Mouse (Mus musculus): ENCODE measurements around the gene Il12rb1. TPM values are rescaled to one million over a fixed set of nuclear protein-coding genes. Genes with fewer than 3 reads are reported as not detected.

The Il12rb1 gene
- polyA plus RNA-seq, 1 experiment = 0.11 TPM

- TF ChIP-seq POLR2A (IDR thresholded peaks at IDR 0.05; ENCODE audit: borderline replicate concordance, extremely low read depth, insufficient read depth, insufficient read length, poor library complexity, severe bottlenecking) (no peak), CTCF (IDR thresholded peaks at IDR 0.05; ENCODE audit: borderline replicate concordance, extremely low read depth, insufficient read depth, insufficient read length) (no peak)
- no peak for DNase-seq (ENCODE audit: low read depth)
Measured at GRCm38 (mm10) chr8:70791294-70791701, 17.0 kb upstream of the Il12rb1 start.

GRCm38 (mm10) chr8:70791975-70792691 lies 16.1 kb upstream of the Il12rb1 start:
- peak; percentile 99 for DNase-seq (ENCODE audit: low read depth)
- TF ChIP-seq CTCF (IDR thresholded peaks at IDR 0.05; ENCODE audit: borderline replicate concordance, extremely low read depth, insufficient read depth, insufficient read length) (no peak), POLR2A (IDR thresholded peaks at IDR 0.05; ENCODE audit: borderline replicate concordance, extremely low read depth, insufficient read depth, insufficient read length, poor library complexity, severe bottlenecking) (peak; percentile 82)

- TF ChIP-seq CTCF (IDR thresholded peaks at IDR 0.05; ENCODE audit: borderline replicate concordance, extremely low read depth, insufficient read depth, insufficient read length) (no peak), POLR2A (IDR thresholded peaks at IDR 0.05; ENCODE audit: borderline replicate concordance, extremely low read depth, insufficient read depth, insufficient read length, poor library complexity, severe bottlenecking) (no peak)
- no peak for DNase-seq (ENCODE audit: low read depth)
Measured at GRCm38 (mm10) chr8:70792700-70793099, 15.5 kb upstream of the Il12rb1 start.

DNA sequence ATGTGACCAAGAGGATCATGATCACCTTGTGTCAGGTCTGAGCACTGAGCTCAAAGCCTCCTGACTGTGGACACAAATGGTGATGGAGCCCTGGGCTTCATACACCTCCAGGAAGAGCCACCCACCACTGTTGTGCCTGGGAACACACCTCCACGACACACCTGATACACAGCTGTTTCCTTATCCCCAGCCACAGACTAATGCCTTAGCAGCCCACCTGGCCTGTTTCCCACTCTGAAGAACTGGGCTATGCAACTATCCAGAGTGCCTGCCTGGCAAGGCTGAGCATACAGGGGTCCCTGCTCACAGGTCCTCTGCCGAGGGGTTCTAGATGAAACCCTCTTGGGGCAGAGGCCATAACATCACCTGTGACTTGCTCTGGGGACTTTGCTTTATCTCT lies 14.0 kb upstream of the Il12rb1 start:
- DNase-seq (ENCODE audit: low read depth) = no peak
- TF ChIP-seq CTCF (IDR thresholded peaks at IDR 0.05; ENCODE audit: borderline replicate concordance, extremely low read depth, insufficient read depth, insufficient read length) (no peak), POLR2A (IDR thresholded peaks at IDR 0.05; ENCODE audit: borderline replicate concordance, extremely low read depth, insufficient read depth, insufficient read length, poor library complexity, severe bottlenecking) (no peak)

DNA sequence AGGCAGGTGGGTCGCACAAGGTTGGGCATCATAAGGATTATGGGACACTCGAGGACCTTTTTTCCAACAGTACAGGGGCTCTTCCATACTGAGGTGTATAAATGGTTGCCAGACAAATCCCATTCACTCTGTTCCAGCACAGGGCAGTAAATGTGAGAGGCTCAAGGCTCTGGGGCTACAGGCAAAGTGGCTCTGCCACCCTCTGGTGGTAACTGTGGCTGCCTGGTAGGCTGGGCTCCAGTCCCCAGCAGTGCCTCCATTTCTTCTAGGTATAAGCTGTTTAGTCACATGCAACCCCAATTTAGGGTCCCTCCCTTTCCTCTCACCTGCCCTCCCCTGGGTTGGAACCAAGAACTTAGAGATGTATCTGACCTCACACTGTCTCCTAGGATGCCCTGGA lies 12.9 kb upstream of the Il12rb1 start:
- DNase-seq (ENCODE audit: low read depth) = no peak
- TF ChIP-seq POLR2A (IDR thresholded peaks at IDR 0.05; ENCODE audit: borderline replicate concordance, extremely low read depth, insufficient read depth, insufficient read length, poor library complexity, severe bottlenecking) = no peak
- peak; percentile 10; the same call in 1 of the 2 replicates for TF ChIP-seq CTCF (IDR thresholded peaks at IDR 0.05; ENCODE audit: borderline replicate concordance, extremely low read depth, insufficient read depth, insufficient read length)

DNA sequence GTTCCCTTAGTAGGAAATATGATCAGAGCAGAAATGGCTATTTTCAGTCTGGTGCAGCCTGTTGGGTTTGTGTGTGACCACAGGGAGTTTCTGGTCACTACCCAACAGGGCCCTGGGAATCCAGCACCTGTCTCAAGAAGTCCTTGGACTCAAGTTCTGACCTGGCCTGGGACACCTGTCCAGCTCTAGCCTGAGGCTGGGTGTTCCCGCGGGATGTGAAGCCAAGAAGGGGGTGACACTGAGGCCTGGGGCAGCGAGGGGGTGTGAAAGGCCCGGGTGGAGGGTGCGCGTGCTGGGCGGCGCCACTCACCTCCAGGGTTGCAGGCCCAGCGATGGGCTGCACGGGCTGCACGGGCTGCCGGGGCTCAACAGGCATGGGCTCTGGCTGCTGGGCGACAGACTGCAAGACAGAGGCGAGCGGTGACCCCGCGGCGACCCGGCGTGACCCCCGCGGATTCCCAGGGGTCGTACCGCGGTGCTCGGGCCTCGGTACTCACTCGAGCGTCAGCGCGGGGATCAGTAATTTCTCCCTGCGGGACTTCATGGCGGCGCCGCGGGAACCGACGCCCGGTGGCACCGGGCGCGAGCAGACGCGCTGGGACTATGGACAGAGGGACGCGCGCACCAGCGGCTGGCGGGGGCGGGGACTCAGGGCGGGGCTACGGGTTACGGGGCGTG lies 11.7 kb upstream of the Il12rb1 start:
- DNase-seq (ENCODE audit: low read depth) = no peak
- TF ChIP-seq CTCF (IDR thresholded peaks at IDR 0.05; ENCODE audit: borderline replicate concordance, extremely low read depth, insufficient read depth, insufficient read length) = no peak
- TF ChIP-seq POLR2A (IDR thresholded peaks at IDR 0.05; ENCODE audit: borderline replicate concordance, extremely low read depth, insufficient read depth, insufficient read length, poor library complexity, severe bottlenecking) = peak; percentile 57

DNA sequence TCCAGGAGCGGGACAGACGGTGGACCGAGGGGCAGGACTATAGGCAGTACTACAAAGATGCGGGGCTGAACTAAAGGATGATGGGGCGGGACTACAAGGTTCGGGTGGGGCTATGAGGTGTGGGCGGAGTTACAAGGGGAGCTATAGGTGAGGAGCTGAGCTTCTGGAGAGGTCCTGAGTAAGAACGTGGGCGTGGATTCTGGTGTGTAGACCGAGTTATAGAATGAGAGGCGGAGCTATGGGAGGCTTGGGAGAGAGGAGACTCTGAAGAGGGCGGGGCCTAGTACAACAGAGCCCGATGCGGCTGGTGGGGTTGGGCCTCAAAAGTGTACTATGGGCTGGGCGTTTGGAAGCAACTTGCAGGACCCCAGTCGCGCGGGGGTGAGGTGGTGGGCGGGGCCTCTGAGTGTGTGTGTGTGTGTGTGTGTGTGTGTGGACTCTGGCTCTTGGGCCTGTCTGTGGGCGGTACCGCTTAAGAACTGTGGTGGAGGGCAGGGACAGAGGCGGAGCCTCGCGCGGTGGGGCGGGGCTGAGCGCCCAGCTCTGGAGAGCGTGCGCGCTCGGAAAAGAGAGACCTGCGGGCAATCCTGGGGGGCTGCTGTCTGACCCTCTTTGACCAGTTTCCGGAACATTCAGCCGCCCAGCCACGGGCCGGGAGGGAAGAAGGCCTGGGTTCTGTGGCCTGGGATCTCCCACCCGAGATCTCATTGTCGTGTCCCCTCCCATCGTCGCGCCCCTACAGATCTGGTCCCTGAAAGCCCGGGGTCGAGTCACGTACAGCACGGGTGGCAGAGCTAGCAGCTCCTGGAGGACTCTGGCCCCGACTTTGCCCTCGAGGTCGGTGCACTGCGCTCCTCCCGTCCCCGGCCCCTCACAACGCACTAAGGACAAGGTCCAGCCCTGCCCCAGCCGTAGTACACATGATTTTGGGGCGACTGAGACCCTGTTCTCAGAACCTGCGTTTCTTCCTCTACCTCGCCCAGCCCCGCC lies 10.9 kb upstream of the Il12rb1 start:
- 0 out of 2 replicates have a peak, but pooled peaks have one; percentile 37 for TF ChIP-seq POLR2A (IDR thresholded peaks at IDR 0.05; ENCODE audit: borderline replicate concordance, extremely low read depth, insufficient read depth, insufficient read length, poor library complexity, severe bottlenecking)
- no peak for TF ChIP-seq CTCF (IDR thresholded peaks at IDR 0.05; ENCODE audit: borderline replicate concordance, extremely low read depth, insufficient read depth, insufficient read length)
- peak; percentile 97 for DNase-seq (ENCODE audit: low read depth)

GRCm38 (mm10) chr8:70798281-70798680 lies 10.0 kb upstream of the Il12rb1 start:
- peak; percentile 42 for DNase-seq (ENCODE audit: low read depth)
- no peak for TF ChIP-seq POLR2A (IDR thresholded peaks at IDR 0.05; ENCODE audit: borderline replicate concordance, extremely low read depth, insufficient read depth, insufficient read length, poor library complexity, severe bottlenecking)
- no peak for TF ChIP-seq CTCF (IDR thresholded peaks at IDR 0.05; ENCODE audit: borderline replicate concordance, extremely low read depth, insufficient read depth, insufficient read length)

- DNase-seq (ENCODE audit: low read depth) = peak; percentile 9
- no peak for TF ChIP-seq POLR2A (IDR thresholded peaks at IDR 0.05; ENCODE audit: borderline replicate concordance, extremely low read depth, insufficient read depth, insufficient read length, poor library complexity, severe bottlenecking)
- TF ChIP-seq CTCF (IDR thresholded peaks at IDR 0.05; ENCODE audit: borderline replicate concordance, extremely low read depth, insufficient read depth, insufficient read length) = no peak
Measured at GRCm38 (mm10) chr8:70800648-70801047, 7.6 kb upstream of the Il12rb1 start.

DNA sequence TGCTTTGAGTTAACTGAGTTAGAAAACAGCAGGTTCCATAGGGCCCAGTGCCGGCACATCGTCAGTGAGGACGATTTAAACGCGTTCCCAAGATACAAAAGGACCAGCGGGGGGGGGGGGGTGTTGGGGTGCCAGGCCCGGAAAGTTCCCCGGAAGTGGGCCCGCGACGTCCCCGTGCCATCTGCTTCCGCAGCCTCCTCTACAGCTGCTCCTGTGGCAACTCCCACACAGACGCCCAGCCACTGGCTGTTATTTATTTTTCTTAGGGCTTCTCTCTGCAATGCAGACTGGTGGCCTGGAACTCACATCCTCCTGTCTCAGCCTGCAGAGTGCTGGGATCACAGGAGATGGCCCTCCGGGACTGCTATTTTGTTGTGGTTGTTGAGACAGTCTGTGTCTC lies 7.1 kb upstream of the Il12rb1 start:
- TF ChIP-seq CTCF (IDR thresholded peaks at IDR 0.05; ENCODE audit: borderline replicate concordance, extremely low read depth, insufficient read depth, insufficient read length) = no peak
- no peak for TF ChIP-seq POLR2A (IDR thresholded peaks at IDR 0.05; ENCODE audit: borderline replicate concordance, extremely low read depth, insufficient read depth, insufficient read length, poor library complexity, severe bottlenecking)
- DNase-seq (ENCODE audit: low read depth) = peak; percentile 25

GRCm38 (mm10) chr8:70801830-70802229 lies 6.4 kb upstream of the Il12rb1 start:
- no peak for DNase-seq (ENCODE audit: low read depth)

More at GRCm38 (mm10) chr8:70801830-70802229, 6.4 kb upstream of the Il12rb1 start:
- TF ChIP-seq POLR2A (IDR thresholded peaks at IDR 0.05; ENCODE audit: borderline replicate concordance, extremely low read depth, insufficient read depth, insufficient read length, poor library complexity, severe bottlenecking) (no peak), CTCF (IDR thresholded peaks at IDR 0.05; ENCODE audit: borderline replicate concordance, extremely low read depth, insufficient read depth, insufficient read length) (no peak)

All from brain, embryonic 14.5 days (tissue).